Mouse (Mus musculus) urinary bladder, adult 18-20 months (tissue): ENCODE measurements around the gene Itpkc.

Experiments
- DNase-seq, 2 experiments: peaks; one replicate each; pipeline ENCODE4 v3.0.0; 2022; ENCODE audit warnings: low spot score in 2 of 2, mixed read lengths in 2 of 2

Itpkc gene

GRCm38 (mm10) chr7:27165007-27165655 lies 63.3 kb downstream of the Itpkc start:
- DNase-seq, result no peak

- no peak for DNase-seq
These were observed 64.1 kb downstream of the Itpkc start for GRCm38 (mm10) chr7:27164112-27164947.

GRCm38 (mm10) chr7:27163450-27163805 lies 65.0 kb downstream of the Itpkc start:
- DNase-seq, result no peak

GRCm38 (mm10) chr7:27162780-27163449 lies 65.5 kb downstream of the Itpkc start:
- DNase-seq, result no peak

GRCm38 (mm10) chr7:27161744-27162143 lies 66.7 kb downstream of the Itpkc start:
- no peak for DNase-seq

GRCm38 (mm10) chr7:27160921-27161320 lies 67.5 kb downstream of the Itpkc start:
- DNase-seq, result no peak

- peak; percentile 72 to 74 for DNase-seq
These were observed 68.6 kb downstream of the Itpkc start for GRCm38 (mm10) chr7:27159882-27160281.

GRCm38 (mm10) chr7:27159256-27159655 lies 69.2 kb downstream of the Itpkc start:
- no peak for DNase-seq

- DNase-seq, result no peak
These were observed 70.3 kb downstream of the Itpkc start for GRCm38 (mm10) chr7:27158171-27158570.
